Mouse (Mus musculus) brain, embryonic 14.5 days (tissue): Measurements from ENCODE around the gene Tnfsf9.
A peak's percentile ranks its signal among the peaks of the same experiment; 100 is the strongest.

Experiments
- CTCF ChIP-seq: fragments of 200-500 bp; IDR thresholded peaks from 2 replicates; pipeline ENCODE4 v1.5.1; 2012; ENCODE audit warnings: inconsistent platforms, mild to moderate bottlenecking, moderate library complexity, borderline replicate concordance; ENCODE audit not compliant: insufficient read depth, insufficient read length; ENCODE audit errors: extremely low read depth
- POLR2A ChIP-seq: fragments of 200-500 bp; IDR thresholded peaks from 2 replicates; pipeline ENCODE4 v1.6.1; 2012; ENCODE audit warnings: mild to moderate bottlenecking, inconsistent platforms, borderline replicate concordance; ENCODE audit not compliant: poor library complexity, insufficient read depth, insufficient read length, severe bottlenecking; ENCODE audit errors: extremely low read depth

DNA sequence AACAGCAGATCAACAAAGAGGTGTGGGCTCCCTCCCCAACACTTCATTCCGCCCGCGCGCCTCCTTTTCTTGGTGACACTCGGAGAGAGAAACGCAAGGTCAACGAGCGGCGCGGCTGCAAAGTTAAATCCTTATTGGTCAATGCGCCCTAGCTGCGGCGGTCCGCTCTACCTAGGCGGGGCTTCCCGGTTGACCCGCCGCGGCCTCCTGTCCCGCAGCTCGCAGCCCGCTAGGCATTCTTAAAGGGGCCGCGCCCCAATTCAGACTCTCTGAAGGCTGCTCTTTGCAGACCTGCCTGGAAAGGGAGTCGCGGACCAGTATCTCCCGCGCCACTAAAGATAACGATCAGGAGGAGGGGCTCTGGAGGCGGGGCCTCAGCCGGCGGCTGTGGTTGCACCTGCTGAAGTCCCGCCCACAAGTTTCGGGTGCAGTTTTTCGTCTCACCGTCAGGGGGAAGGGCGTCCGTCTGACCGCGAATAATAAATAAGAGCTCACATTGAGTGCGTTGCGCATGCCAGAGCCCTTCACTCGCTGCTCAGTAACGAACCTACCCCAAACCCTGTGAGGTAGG lies 44.8 kb upstream of the Tnfsf9 start:
- 0 out of 2 replicates have a peak, but pooled peaks have one; percentile 16 for TF ChIP-seq POLR2A
- peak; percentile 78 for TF ChIP-seq CTCF
